Mouse (Mus musculus): ENCODE results near the gene Orc5. TPM values are rescaled to one million over a fixed set of nuclear protein-coding genes. Genes with fewer than 3 reads are reported as not detected.

Gene Orc5
- polyA plus RNA-seq (2012; rRNA removed) = 0.19 and 1.3 TPM in 2 replicates

GRCm38 (mm10) chr5:22550033-22550551, at the start of gene Orc5:
TSS of gene Orc5 (minus strand) at chr5:22550429.

Other genes starting within 250 kb of the Orc5 start
- gene Reln, start 205.7 kb downstream of the Orc5 start, polyA plus RNA-seq (2012; rRNA removed) = 0.89 and 2.4 TPM in 2 replicates
- gene Lhfpl3, start 195.6 kb upstream of the Orc5 start, polyA plus RNA-seq (2012; rRNA removed) = 0.16 TPM in 1 of 2 replicates, not detected in the other